Mouse (Mus musculus) MEL (cell line): ENCODE results near the gene Hat1. TPM values are rescaled to one million over a fixed set of nuclear protein-coding genes. Genes with fewer than 3 reads are reported as not detected.
A peak's percentile ranks its signal among the peaks of the same experiment; 100 is the strongest.

Source experiments
- DNase-seq: peaks from one replicate; pipeline ENCODE4 v3.0.0; 2011; ENCODE audit warnings: low read depth, low spot score
- H3K27ac ChIP-seq: 2 replicates; pipeline ENCODE4 v1.5.1; 2012; ENCODE audit warnings: low read depth, mild to moderate bottlenecking, control low read depth, low read length, moderate library complexity; ENCODE audit not compliant: control insufficient read depth
- H3K27me3 ChIP-seq, 2 experiments: fragments of 150-350 bp in 1 of 2; sonication (generic) in 1 of 2; 2 replicates each; pipeline ENCODE4 v1.6.1; 2012; ENCODE audit warnings: low read length in 2 of 2, mild to moderate bottlenecking in 2 of 2, improper control_type of control experiment in 1 of 2, moderate library complexity in 1 of 2; ENCODE audit not compliant: insufficient read depth in 2 of 2, control insufficient read depth in 1 of 2
- H3K36me3 ChIP-seq, 2 experiments: 2 replicates each; pipeline ENCODE4 v1.6.1; 2012 to 2014; ENCODE audit warnings: low read length in 2 of 2, improper control_type of control experiment in 1 of 2, inconsistent platforms in 1 of 2, mild to moderate bottlenecking in 1 of 2; ENCODE audit not compliant: insufficient read depth in 2 of 2, control insufficient read depth in 1 of 2
- H3K4me1 ChIP-seq, 2 experiments: fragments of 150-350 bp in 1 of 2; sonication (generic) in 1 of 2; 2 replicates each; pipeline ENCODE4 v1.6.1; 2012; ENCODE audit warnings: low read length in 2 of 2, improper control_type of control experiment in 1 of 2, mild to moderate bottlenecking in 1 of 2; ENCODE audit not compliant: insufficient read depth in 2 of 2, control insufficient read depth in 1 of 2
- H3K4me3 ChIP-seq, 2 experiments: fragments of 150-350 bp in 1 of 2; sonication (generic) in 1 of 2; 2 replicates each; pipeline ENCODE4 v1.5.1; 2012; ENCODE audit warnings: low read depth in 2 of 2, low read length in 2 of 2, mild to moderate bottlenecking in 2 of 2, moderate library complexity in 2 of 2, control low read depth in 1 of 2, improper control_type of control experiment in 1 of 2; ENCODE audit not compliant: control insufficient read depth in 1 of 2, insufficient read depth in 1 of 2
- H3K79me2 ChIP-seq: 2 replicates; pipeline ENCODE4 v1.6.1; 2012; ENCODE audit warnings: mild to moderate bottlenecking, low read length, moderate library complexity; ENCODE audit not compliant: control insufficient read depth, poor library complexity, insufficient read depth
- H3K9ac ChIP-seq: 2 replicates; pipeline ENCODE4 v1.6.1; 2012; ENCODE audit warnings: low read depth, mild to moderate bottlenecking, control low read depth, low read length, moderate library complexity; ENCODE audit not compliant: control insufficient read depth, poor library complexity, severe bottlenecking
- H3K9me3 ChIP-seq: fragments of 150-350 bp; sonication (generic); replicated peaks from 2 replicates; pipeline ENCODE4 v1.6.1; 2012; ENCODE audit warnings: mild to moderate bottlenecking, low read length, improper control_type of control experiment, moderate library complexity; ENCODE audit not compliant: insufficient read depth
- BHLHE40 ChIP-seq: IDR thresholded peaks from 2 replicates; pipeline ENCODE4 v1.6.1; 2012; ENCODE audit warnings: low read depth, mild to moderate bottlenecking, inconsistent platforms, low read length, improper control_type of control experiment, borderline replicate concordance
- CHD2 ChIP-seq: IDR thresholded peaks from 2 replicates; pipeline ENCODE4 v1.6.1; 2011; ENCODE audit warnings: low read length, improper control_type of control experiment
- CTCF ChIP-seq, 3 experiments: IDR thresholded peaks in 2 of 3; conservative IDR thresholded peaks in 1 of 3; 2 replicates each; pipeline ENCODE4 v1.5.1; 2011 to 2012; ENCODE audit warnings: low read length in 3 of 3, low read depth in 2 of 3, mild to moderate bottlenecking in 2 of 3, improper control_type of control experiment in 1 of 3, inconsistent platforms in 1 of 3, mixed read lengths in 1 of 3, moderate library complexity in 1 of 3; ENCODE audit not compliant: control insufficient read depth in 1 of 3, insufficient read depth in 1 of 3, poor library complexity in 1 of 3, severe bottlenecking in 1 of 3
- ELF1 ChIP-seq: IDR thresholded peaks from 2 replicates; pipeline ENCODE4 v1.6.1; 2014; ENCODE audit warnings: low read depth, mild to moderate bottlenecking, inconsistent platforms, low read length, improper control_type of control experiment, moderate library complexity
- ETS1 ChIP-seq: IDR thresholded peaks from 2 replicates; pipeline ENCODE4 v1.6.1; 2012; ENCODE audit warnings: low read depth, mild to moderate bottlenecking, inconsistent platforms, low read length, improper control_type of control experiment, moderate library complexity
- GATA1 ChIP-seq: IDR thresholded peaks from 2 replicates; pipeline ENCODE4 v1.6.1; 2011; ENCODE audit warnings: low read depth, low read length, improper control_type of control experiment
- HCFC1 ChIP-seq: IDR thresholded peaks from 2 replicates; pipeline ENCODE4 v1.6.1; 2012; ENCODE audit warnings: low read depth, mild to moderate bottlenecking, inconsistent platforms, low read length, improper control_type of control experiment, moderate library complexity
- MAZ ChIP-seq: IDR thresholded peaks from 2 replicates; pipeline ENCODE4 v1.6.1; 2012; ENCODE audit warnings: low read depth, mild to moderate bottlenecking, inconsistent platforms, low read length, improper control_type of control experiment
- MYB ChIP-seq: IDR thresholded peaks from 2 replicates; pipeline ENCODE4 v1.6.1; 2011; ENCODE audit warnings: mild to moderate bottlenecking, low read depth, low read length, improper control_type of control experiment
- POLR2AphosphoS2 ChIP-seq: IDR thresholded peaks from 2 replicates; pipeline ENCODE4 v1.6.1; 2011; ENCODE audit warnings: low read length, improper control_type of control experiment
- SIN3A ChIP-seq: IDR thresholded peaks from 2 replicates; pipeline ENCODE4 v1.6.1; 2012; ENCODE audit warnings: low read length, improper control_type of control experiment, inconsistent platforms
- SMC3 ChIP-seq: IDR thresholded peaks from 2 replicates; pipeline ENCODE4 v1.6.1; 2011; ENCODE audit warnings: low read depth, low read length, improper control_type of control experiment
- TAL1 ChIP-seq: IDR thresholded peaks from 2 replicates; pipeline ENCODE4 v1.6.1; 2012; ENCODE audit warnings: mild to moderate bottlenecking, inconsistent platforms, low read length, moderate library complexity, mixed read lengths
- UBTF ChIP-seq: IDR thresholded peaks from 2 replicates; pipeline ENCODE4 v1.6.1; 2012; ENCODE audit warnings: low read depth, mild to moderate bottlenecking, inconsistent platforms, low read length, improper control_type of control experiment, moderate library complexity, borderline replicate concordance; ENCODE audit not compliant: insufficient read depth
- ZMIZ1 ChIP-seq: IDR thresholded peaks from 2 replicates; pipeline ENCODE4 v1.6.1; 2012; ENCODE audit warnings: low read depth, mild to moderate bottlenecking, inconsistent platforms, low read length, improper control_type of control experiment, moderate library complexity
- ZNF384 ChIP-seq: IDR thresholded peaks from 2 replicates; pipeline ENCODE4 v1.6.1; 2012; ENCODE audit warnings: low read depth, mild to moderate bottlenecking, inconsistent platforms, low read length, improper control_type of control experiment
- polyA plus RNA-seq, 2 experiments: library from polyadenylated mRNA; stranded (reverse) in 1 of 2; unstranded in 1 of 2; fragments of >175 nt in 1 of 2; fragments of >200 nt in 1 of 2; gene quantifications; 2 replicates each; pipeline versions ENCODE4 v1.2.1 to v1.2.4; 2012; ENCODE audit warnings: low replicate concordance in 2 of 2, low read depth in 1 of 2; ENCODE audit not compliant: insufficient read length in 2 of 2, insufficient read depth in 1 of 2, missing spikeins in 1 of 2
- total RNA-seq: library from RNA; depleted of rRNA; stranded (reverse); fragments of 300-350 nt; gene quantifications from 2 replicates; pipeline ENCODE4 v1.2.3, GENCODE M21; 2012

Gene Hat1
- total and polyA plus RNA-seq, 3 experiments: 167 TPM; not detected in 1

DNA sequence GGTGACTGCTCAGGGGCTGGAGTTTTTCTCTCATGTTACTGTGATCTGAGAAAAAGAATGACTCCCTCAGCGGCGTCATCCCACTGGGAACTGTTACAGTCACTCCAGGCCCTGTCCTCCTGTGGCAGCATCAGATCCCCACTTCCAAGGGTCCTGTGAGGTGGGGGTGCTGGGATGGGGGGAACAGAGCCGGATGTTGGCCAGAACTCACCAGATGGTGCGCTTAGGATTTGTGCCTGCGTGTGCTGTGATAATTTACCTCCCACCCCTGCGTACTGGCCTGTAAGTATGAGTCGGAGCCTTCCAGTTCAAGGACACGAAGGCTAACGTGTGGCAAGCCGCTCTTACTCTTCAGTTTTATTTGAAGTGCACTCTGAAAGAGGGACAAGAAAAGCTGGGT, 86.6 kb downstream of the Hat1 start:
- Histone ChIP-seq H3K9ac (no peak overlapping the region), H3K9me3 (no peaks in the 10 kb centered on the region), H3K4me3 (no peak overlapping the region), H3K36me3 (peaks cover 0 to 2% of the 10 kb centered on the region in 2 experiments; a peak in 2 of 4 replicates), H3K4me1 (peaks cover 2 to 3% of the 10 kb centered on the region in 2 experiments; a peak in 2 of 4 replicates), H3K27me3 (no peaks in the 10 kb centered on the region), H3K27ac (no peak overlapping the region), H3K79me2 (no peaks in the 10 kb centered on the region)
- no peak for DNase-seq
- no peak for TF ChIP-seq MAZ
- no peak for TF ChIP-seq CTCF (IDR thresholded peaks at IDR 0.05 in 2 of 3, conservative IDR thresholded peaks at IDR 0.05 in 1 of 3; ENCODE audit: control insufficient read depth in 1 of 3, insufficient read depth in 1 of 3, low read depth in 2 of 3, low read length in 3 of 3, poor library complexity in 1 of 3, severe bottlenecking in 1 of 3)
- TF ChIP-seq CHD2: no peak
- TF ChIP-seq, all 39 proteins: peak for 0

DNA sequence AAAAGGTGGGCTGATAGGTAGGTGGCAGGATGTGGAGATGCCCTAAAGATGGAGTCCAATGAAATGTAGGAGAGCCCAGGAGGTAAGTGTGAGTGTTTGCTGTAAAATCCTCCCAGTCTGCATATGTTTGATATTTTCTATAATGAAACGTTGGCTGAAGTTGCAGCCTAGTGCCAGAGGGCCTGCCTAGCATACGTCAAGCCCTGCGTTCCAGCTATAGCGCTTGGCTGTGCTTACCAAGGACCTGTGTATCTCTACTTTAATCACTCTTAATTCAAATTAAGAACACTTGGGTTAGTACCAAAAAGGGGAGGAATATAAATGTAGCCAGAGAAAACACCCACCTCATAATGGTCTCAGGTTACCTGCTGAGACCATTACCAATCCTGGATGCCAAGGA, 87.0 kb downstream of the Hat1 start:
- H3K4me1 ChIP-seq: peaks cover 2 to 3% of the 10 kb centered on the region in 2 experiments; a peak in 2 of 4 replicates
- DNase-seq: no peak
- no peak overlapping the region for H3K9ac ChIP-seq
- H3K79me2 ChIP-seq: no peaks in the 10 kb centered on the region
- no peaks in the 10 kb centered on the region for H3K9me3 ChIP-seq
- H3K4me3 ChIP-seq: no peak overlapping the region
- no peak for TF ChIP-seq BHLHE40
- TF ChIP-seq TAL1: no peak
- TF ChIP-seq HCFC1: no peak
- TF ChIP-seq ETS1: no peak
- peaks cover 0 to 2% of the 10 kb centered on the region in 2 experiments; a peak in 2 of 4 replicates for H3K36me3 ChIP-seq
- H3K27me3 ChIP-seq: no peaks in the 10 kb centered on the region
- no peak overlapping the region for H3K27ac ChIP-seq

DNA sequence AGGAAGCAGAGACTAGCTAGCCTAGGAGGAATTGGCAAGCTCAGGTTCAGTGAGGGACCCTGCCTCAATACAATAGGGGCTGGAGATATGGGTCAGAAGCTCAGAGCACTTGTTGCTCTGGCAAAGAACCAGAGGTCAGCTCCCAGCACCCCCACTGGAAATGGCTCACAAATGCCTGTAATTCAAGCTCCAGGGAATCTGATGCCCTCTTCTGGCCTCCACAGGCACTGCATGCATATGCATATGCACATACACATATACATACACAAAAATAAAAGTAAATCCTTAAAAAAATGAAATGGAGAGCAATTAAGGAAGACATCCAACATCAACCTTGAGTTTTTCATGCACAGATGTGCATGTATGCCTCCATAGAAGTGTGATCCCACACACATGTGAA, 89.0 kb downstream of the Hat1 start:
- Histone ChIP-seq H3K27me3 (no peaks in the 10 kb centered on the region), H3K79me2 (no peaks in the 10 kb centered on the region), H3K27ac (no peak overlapping the region), H3K36me3 (peaks cover 0 to 6% of the 10 kb centered on the region in 2 experiments; a peak in 2 of 4 replicates), H3K9me3 (no peaks in the 10 kb centered on the region), H3K4me3 (no peak overlapping the region), H3K9ac (no peak overlapping the region), H3K4me1 (peaks cover 0 to 7% of the 10 kb centered on the region in 2 experiments; a peak in 3 of 4 replicates)
- TF ChIP-seq MAZ (no peak), MYB (no peak), GATA1 (no peak), ZMIZ1 (no peak), ETS1 (no peak), POLR2AphosphoS2 (no peak), ELF1 (no peak), SIN3A (no peak), SMC3 (peak; percentile 39), TAL1 (no peak), ZNF384 (no peak), CTCF (IDR thresholded peaks at IDR 0.05 in 2 of 3, conservative IDR thresholded peaks at IDR 0.05 in 1 of 3; ENCODE audit: control insufficient read depth in 1 of 3, insufficient read depth in 1 of 3, low read depth in 2 of 3, low read length in 3 of 3, poor library complexity in 1 of 3, severe bottlenecking in 1 of 3) (peak; percentile 30 to 52 (median 33); a peak in 4 of 6 replicates), UBTF (no peak)
- DNase-seq: peak; percentile 30
